Mouse (Mus musculus) intestine, embryonic 15.5 days (tissue): ENCODE data around the gene Padi3. TPM values are rescaled to one million over a fixed set of nuclear protein-coding genes. Genes with fewer than 3 reads are reported as not detected.

ENCODE experiments used
- ATAC-seq: fragments of 200-750 bp; cut with Nextera tagmentation; 2 replicates; pipeline ENCODE4 v1.8.0; 2017; ENCODE audit warnings: moderate TSS enrichment, moderate library complexity
- H3K27ac ChIP-seq: fragments of 300-500 bp; sonication (generic); 2 replicates; pipeline ENCODE4 v1.5.1; 2015; ENCODE audit warnings: mild to moderate bottlenecking, inconsistent platforms
- H3K27me3 ChIP-seq: fragments of 300-500 bp; sonication (generic); replicated peaks from 2 replicates; pipeline ENCODE4 v1.6.1; 2015; ENCODE audit warnings: inconsistent platforms
- H3K36me3 ChIP-seq: fragments of 300-500 bp; sonication (generic); 2 replicates; pipeline ENCODE4 v1.6.1; 2015; ENCODE audit warnings: inconsistent platforms
- H3K4me1 ChIP-seq: fragments of 300-500 bp; sonication (generic); replicated peaks from 2 replicates; pipeline ENCODE4 v1.6.1; 2015; ENCODE audit warnings: inconsistent platforms
- H3K4me2 ChIP-seq: fragments of 300-500 bp; sonication (generic); replicated peaks from 2 replicates; pipeline ENCODE4 v1.6.1; 2015; ENCODE audit warnings: mild to moderate bottlenecking, inconsistent platforms
- H3K4me3 ChIP-seq: fragments of 300-500 bp; sonication (generic); replicated peaks from 2 replicates; pipeline ENCODE4 v1.5.1; 2015; ENCODE audit warnings: inconsistent platforms
- H3K9ac ChIP-seq: fragments of 300-500 bp; sonication (generic); 2 replicates; pipeline ENCODE4 v1.6.1; 2015; ENCODE audit warnings: inconsistent platforms
- H3K9me3 ChIP-seq: fragments of 300-500 bp; sonication (generic); 2 replicates; pipeline ENCODE4 v1.6.1; 2016; ENCODE audit warnings: inconsistent platforms
- WGBS: fragments of 180-500 bp; shearing (Covaris S2); methylation state at CpG from one replicate; pipeline ENCODE4 v1.1.7; 2015; 5-methylcytosine and 5-hydroxymethylcytosine counted together
- polyA plus RNA-seq: library from polyadenylated mRNA; unstranded; fragments of >200 nt; fragmentation: Nextera tagmentation; extraction: Ambion mirVana; gene quantifications from 2 replicates; pipeline ENCODE4 v1.2.1, GENCODE M21; 2015

The Padi3 gene
- polyA plus RNA-seq, 1 experiment from 2014 or later = 0.40 TPM

GRCm38 (mm10) chr4:140743086-140743485, 67.4 kb downstream of the Padi3 start:
- H3K9me3 ChIP-seq = no peaks in the 10 kb centered on the region
- H3K27ac ChIP-seq = no peak overlapping the region
- no peak overlapping the region for H3K9ac ChIP-seq
- ATAC-seq = no peak
- peaks cover 7% of the 10 kb centered on the region for H3K4me1 ChIP-seq
- no peak overlapping the region for H3K4me2 ChIP-seq
- H3K36me3 ChIP-seq = no peaks in the 10 kb centered on the region
- no peak overlapping the region for H3K4me3 ChIP-seq
- WGBS = 54% methylated on average over 4 of the region's 4 CpGs
- no peaks in the 10 kb centered on the region for H3K27me3 ChIP-seq

GRCm38 (mm10) chr4:140742543-140742942, 67.9 kb downstream of the Padi3 start, which contains the start of gene Padi6:
Padi6 (minus strand) TSS chr4:140742643.
- Histone ChIP-seq H3K4me3 (no peak within 1 kb of the TSS), H3K9ac (no peak within 1 kb of the TSS), H3K9me3 (no peaks in the 10 kb centered on the region), H3K27me3 (no peaks in the 10 kb centered on the region), H3K4me2 (no peak within 1 kb of the TSS), H3K27ac (no peak within 1 kb of the TSS), H3K36me3 (no peaks in the 10 kb centered on the region), H3K4me1 (peaks cover 2% of the 10 kb centered on the region; the same call in 1 of the 2 replicates)
- 58% methylated on average over 2 of the region's 2 CpGs for WGBS
- no peak for ATAC-seq

- Histone ChIP-seq H3K27ac (no peak overlapping the region), H3K27me3 (no peaks in the 10 kb centered on the region), H3K36me3 (no peaks in the 10 kb centered on the region), H3K4me2 (no peak overlapping the region), H3K9ac (no peak overlapping the region), H3K9me3 (no peaks in the 10 kb centered on the region), H3K4me3 (no peak overlapping the region), H3K4me1 (no peaks in the 10 kb centered on the region)
- no peak for ATAC-seq
- WGBS = 86% methylated on average over 6 of the region's 6 CpGs
Observed at GRCm38 (mm10) chr4:140741401-140741800, 69.0 kb downstream of the Padi3 start.

GRCm38 (mm10) chr4:140740655-140741054, 69.8 kb downstream of the Padi3 start:
- ATAC-seq = no peak
- no peak overlapping the region for H3K9ac ChIP-seq
- no peaks in the 10 kb centered on the region for H3K36me3 ChIP-seq
- no peak overlapping the region for H3K4me3 ChIP-seq
- no peak overlapping the region for H3K27ac ChIP-seq
- WGBS = 80% methylated on average over 11 of the region's 11 CpGs
- H3K4me2 ChIP-seq = no peak overlapping the region
- no peaks in the 10 kb centered on the region for H3K27me3 ChIP-seq
- H3K4me1 ChIP-seq = no peaks in the 10 kb centered on the region
- H3K9me3 ChIP-seq = no peaks in the 10 kb centered on the region

Other genes with a start within 250 kb of the Padi3 start
- gene Arhgef10l, start 144.6 kb downstream of the Padi3 start, polyA plus RNA-seq = 15.3 and 16.2 TPM in 2 replicates
- gene Rcc2, start 110.1 kb downstream of the Padi3 start, polyA plus RNA-seq = 37.8 and 43.8 TPM in 2 replicates
- gene Padi6, start 68.0 kb downstream of the Padi3 start, polyA plus RNA-seq = 0.11 and 0.15 TPM in 2 replicates
- gene Padi4, start 36.4 kb downstream of the Padi3 start, polyA plus RNA-seq = 2.3 and 2.7 TPM in 2 replicates
- gene Padi1, start 35.1 kb upstream of the Padi3 start, polyA plus RNA-seq = 0.19 and 0.32 TPM in 2 replicates
- gene Padi2, start 95.7 kb upstream of the Padi3 start, polyA plus RNA-seq = 3.1 and 3.8 TPM in 2 replicates
- 539 and 577 TPM in 2 replicates for gene Sdhb, start 150.6 kb upstream of the Padi3 start, polyA plus RNA-seq
- gene Atp13a2, start 176.2 kb upstream of the Padi3 start, polyA plus RNA-seq = 29.8 and 35.7 TPM in 2 replicates
- 329 and 347 TPM in 2 replicates for gene Mfap2, start 199.8 kb upstream of the Padi3 start, polyA plus RNA-seq
- 4.0 and 4.7 TPM in 2 replicates for gene Crocc, start 249.9 kb upstream of the Padi3 start, polyA plus RNA-seq